Mouse (Mus musculus): ENCODE results near the gene Grasp. TPM values are rescaled to one million over a fixed set of nuclear protein-coding genes. Genes with fewer than 3 reads are reported as not detected.

The Grasp gene
- total RNA-seq, 2 experiments from 2014 or later = 12.9 to 14.0 TPM

GRCm38 (mm10) chr15:101266132-101266963 is 42.4 kb downstream of the Grasp start:
- intact Hi-C loops (cut with DNase I) = loop anchor here (2.0 kb wide), 1 partner anchor 26 kb away; no protein-coding TSS in a partner anchor
- DNase-seq = peak; percentile 96 to 98

DNA sequence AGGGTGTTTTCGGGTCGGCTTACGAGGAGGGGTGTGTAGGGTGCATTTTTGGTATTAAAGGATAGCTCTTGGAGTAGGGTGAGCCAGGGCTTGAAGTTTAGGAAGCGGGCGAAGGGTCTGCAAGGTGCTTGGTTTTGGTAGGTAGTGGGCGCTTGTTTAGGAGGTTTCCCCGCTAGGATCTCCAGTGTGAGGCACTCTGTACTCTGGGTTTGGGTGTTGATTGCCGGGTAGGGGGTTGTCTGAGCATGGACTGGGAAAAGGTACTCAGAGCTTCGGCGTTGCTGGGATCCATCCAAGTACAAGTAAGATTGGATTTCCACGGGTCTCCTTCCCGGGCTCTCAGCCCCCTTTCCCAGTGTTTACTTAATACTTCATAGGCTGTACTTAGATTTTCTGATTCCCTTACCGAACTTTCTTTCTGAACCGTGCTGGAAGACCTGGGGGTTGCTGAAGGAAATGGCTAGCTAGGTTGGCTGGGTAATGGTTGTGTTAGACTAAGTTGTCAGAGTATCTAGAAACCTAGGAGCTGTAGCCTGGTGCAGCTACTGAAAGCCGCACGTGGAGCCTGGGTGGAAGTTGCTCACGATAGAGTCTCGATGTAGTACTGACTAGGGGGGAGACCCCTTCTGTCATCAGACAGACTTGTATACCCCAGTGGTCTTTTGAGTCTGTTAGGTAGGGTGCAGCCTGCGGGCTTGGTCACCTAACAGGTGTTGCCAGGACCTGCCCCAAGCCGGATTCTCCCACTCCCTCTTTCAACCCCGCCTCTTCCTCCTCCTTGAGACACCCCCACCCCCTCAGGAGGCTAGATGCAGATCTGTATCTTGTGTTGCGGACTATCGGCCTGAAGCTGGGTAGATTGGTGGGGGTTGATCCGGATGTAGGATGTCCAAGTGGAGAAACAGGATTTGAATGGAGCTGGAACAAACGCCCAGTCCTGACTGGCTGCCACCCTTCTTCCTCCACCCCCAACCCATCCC is 43.4 kb downstream of the Grasp start:
- intact Hi-C loops (cut with DNase I) = loop anchor here (2.0 kb wide), 2 partner anchors 15 to 27 kb away; no protein-coding TSS in a partner anchor
- no peak for DNase-seq

DNA sequence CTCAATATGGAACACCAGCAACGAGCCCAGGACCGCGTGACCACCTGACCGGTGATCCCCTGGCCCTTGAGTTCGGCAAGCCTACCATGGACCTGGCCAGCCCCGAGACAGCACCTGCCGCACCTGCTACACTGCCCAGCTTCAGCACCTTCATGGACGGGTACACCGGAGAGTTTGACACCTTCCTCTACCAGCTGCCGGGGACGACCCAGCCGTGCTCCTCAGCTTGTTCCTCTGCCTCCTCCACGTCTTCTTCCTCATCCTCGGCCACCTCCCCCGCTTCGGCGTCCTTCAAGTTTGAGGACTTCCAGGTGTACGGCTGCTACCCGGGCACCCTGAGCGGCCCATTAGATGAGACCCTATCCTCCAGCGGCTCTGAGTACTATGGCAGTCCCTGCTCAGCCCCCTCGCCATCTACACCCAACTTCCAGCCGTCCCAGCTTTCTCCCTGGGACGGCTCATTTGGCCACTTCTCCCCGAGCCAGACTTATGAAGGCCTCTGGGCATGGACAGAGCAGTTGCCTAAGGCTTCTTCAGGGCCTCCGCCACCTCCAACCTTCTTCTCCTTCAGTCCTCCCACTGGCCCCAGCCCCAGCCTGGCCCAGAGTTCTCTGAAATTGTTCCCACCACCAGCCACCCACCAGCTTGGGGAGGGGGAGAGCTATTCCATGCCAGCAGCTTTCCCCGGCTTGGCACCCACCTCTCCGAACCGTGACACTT is 46.3 kb downstream of the Grasp start:
- no peak for DNase-seq
- intact Hi-C loops (cut with DNase I) = no loop called here

- DNase-seq = no peak
- intact Hi-C loops (cut with DNase I) = no loop called here
Measured at GRCm38 (mm10) chr15:101271107-101271506, 47.1 kb downstream of the Grasp start.

DNA sequence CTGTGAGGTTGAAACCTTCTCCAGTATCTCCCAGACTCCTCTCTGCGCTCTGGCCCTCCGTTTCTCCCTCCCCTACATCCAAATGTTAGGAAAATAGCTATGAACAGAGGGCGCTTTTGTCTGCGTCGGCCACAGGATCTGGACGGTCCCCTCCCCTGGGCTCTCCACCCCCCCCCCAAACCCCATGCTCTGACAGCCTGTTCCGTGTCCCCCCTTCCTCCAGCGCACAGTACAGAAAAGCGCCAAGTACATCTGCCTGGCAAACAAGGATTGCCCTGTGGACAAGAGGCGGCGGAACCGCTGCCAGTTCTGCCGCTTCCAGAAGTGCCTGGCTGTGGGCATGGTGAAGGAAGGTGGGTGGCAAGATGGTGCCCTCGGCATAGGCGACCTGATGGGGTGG is 47.5 kb downstream of the Grasp start:
- intact Hi-C loops (cut with DNase I) = no loop called here
- no peak for DNase-seq

DNA sequence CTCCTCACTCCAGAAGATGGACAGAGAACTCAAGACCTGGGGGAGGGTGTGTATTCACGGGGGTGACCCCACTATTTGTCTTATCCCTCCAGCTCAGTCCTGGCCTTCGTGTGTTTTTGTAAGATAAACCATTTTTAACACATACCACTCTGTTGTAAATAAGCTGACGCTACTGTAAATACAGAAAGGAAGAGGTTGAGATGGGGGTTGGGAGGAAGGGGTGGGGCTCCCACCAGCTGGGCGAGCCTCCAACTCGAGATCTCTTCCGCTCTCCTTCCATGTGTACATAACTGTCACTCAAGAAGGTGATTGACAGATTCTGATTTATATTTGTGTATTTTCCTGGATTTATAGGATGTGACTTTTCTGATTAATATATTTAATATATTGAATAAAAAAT is 50.4 kb downstream of the Grasp start:
- DNase-seq = no peak
- intact Hi-C loops (cut with DNase I) = no loop called here

- no peak for DNase-seq
- intact Hi-C loops (cut with DNase I) = no loop called here
Measured at GRCm38 (mm10) chr15:101277351-101277899, 53.4 kb downstream of the Grasp start.

DNA sequence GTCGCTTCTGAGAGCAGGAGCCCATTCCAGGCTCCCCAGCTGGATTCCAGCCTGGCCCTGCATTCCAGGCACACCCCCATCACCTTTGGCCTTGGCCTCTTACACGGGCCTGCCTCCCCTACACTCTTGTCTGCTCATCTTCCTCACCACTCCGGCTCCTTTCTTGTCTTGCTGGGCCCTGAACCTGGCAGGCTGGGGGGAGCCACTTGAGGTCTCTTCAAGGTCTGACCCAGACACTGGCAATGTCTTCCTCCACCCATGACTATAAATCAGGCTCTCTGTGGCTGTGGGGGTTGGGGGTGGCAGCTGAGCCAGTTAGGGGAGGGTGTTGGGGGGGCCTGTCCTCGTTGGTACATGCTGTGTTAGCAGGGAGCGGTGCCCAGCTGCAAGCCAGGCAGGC is 54.6 kb downstream of the Grasp start:
- DNase-seq = no peak
- intact Hi-C loops (cut with DNase I) = no loop called here

- peak; percentile 30 to 33 for DNase-seq
- intact Hi-C loops (cut with DNase I) = no loop called here
Measured at GRCm38 (mm10) chr15:101279430-101279999, 55.5 kb downstream of the Grasp start.

Small RNA genes within 50 kb of the gene (microRNA-seq; reads per million reads assigned to microRNA genes)
- gene Mir6962 = 0 to 3.0 reads per million in 2 experiments

Other genes with a start within 250 kb of the Grasp start
- gene Gm47841, start 176.8 kb upstream of the Grasp start, total RNA-seq (2021) = not detected
- 1 to 10 TPM; 2.3 to 2.8 TPM for gene Fignl2, start 145.6 kb upstream of the Grasp start, total RNA-seq (2021)
- gene Ankrd33, start 108.4 kb upstream of the Grasp start, total RNA-seq (2021) = not detected
- gene Acvrl1, start 95.7 kb upstream of the Grasp start, total RNA-seq (2021) = 10 to 100 TPM; 28.5 to 31.5 TPM
- gene Acvr1b, start 50.1 kb upstream of the Grasp start, total RNA-seq (2021) = 10 to 100 TPM; 14.5 to 14.7 TPM
- 10 to 100 TPM; 14.0 to 63.1 TPM for gene Nr4a1, start 30.1 kb downstream of the Grasp start, total RNA-seq (2021)
- 10 to 100 TPM; 24.7 to 25.5 TPM for gene Atg101, start 60.1 kb downstream of the Grasp start, total RNA-seq (2021)
- 1 to 10 TPM; 1.7 to 1.8 TPM for gene 6030408B16Rik, start 69.0 kb downstream of the Grasp start, total RNA-seq (2021)
- 1 to 10 TPM; 1.1 to 1.6 TPM for gene Krt80, start 146.0 kb downstream of the Grasp start, total RNA-seq (2021)
- gene Krt7, start 186.9 kb downstream of the Grasp start, total RNA-seq (2021) = 1 to 10 TPM; 3.2 to 3.4 TPM
- gene Krt87, start 214.6 kb downstream of the Grasp start, total RNA-seq (2021) = not detected
- gene Krt88, start 223.6 kb downstream of the Grasp start, total RNA-seq (2021) = not detected
- not detected for gene Krt81, start 239.6 kb downstream of the Grasp start, total RNA-seq (2021)
- gene Krt86, start 249.3 kb downstream of the Grasp start, total RNA-seq (2021) = not detected

Data from heart, postnatal 14 days (tissue).